Mouse (Mus musculus) CH12.LX (cell line): ENCODE results near the gene Vwa5b1. TPM values are rescaled to one million over a fixed set of nuclear protein-coding genes. Genes with fewer than 3 reads are reported as not detected.

Experiments
- DNase-seq: peaks from one replicate; pipeline ENCODE4 v3.0.0-alpha.2; 2013; ENCODE audit errors: extremely low read depth
- H3K27ac ChIP-seq: 2 replicates; pipeline ENCODE4 v1.5.1; 2012; ENCODE audit warnings: low read depth, mild to moderate bottlenecking, control low read depth, moderate library complexity; ENCODE audit not compliant: insufficient read depth
- H3K27me3 ChIP-seq: replicated peaks from 2 replicates; pipeline ENCODE3; 2012; ENCODE audit warnings: inconsistent platforms
- H3K36me3 ChIP-seq, 2 experiments: replicated peaks in 1 of 2; 2 replicates each; pipeline versions ENCODE3 to v1.6.1; 2012; ENCODE audit warnings: inconsistent platforms in 1 of 2, low read length in 1 of 2, mild to moderate bottlenecking in 1 of 2, mixed read lengths in 1 of 2, moderate library complexity in 1 of 2; ENCODE audit not compliant: control insufficient read depth in 1 of 2, insufficient read depth in 1 of 2
- H3K4me1 ChIP-seq, 2 experiments: 2 replicates each; pipeline ENCODE4 v1.6.1; 2012; ENCODE audit warnings: inconsistent platforms in 1 of 2, moderate library complexity in 1 of 2; ENCODE audit not compliant: insufficient read depth in 2 of 2, control insufficient read depth in 1 of 2
- H3K4me2 ChIP-seq: 2 replicates; pipeline ENCODE4 v1.6.1; 2012; ENCODE audit warnings: low read depth, mild to moderate bottlenecking, control low read depth; ENCODE audit not compliant: poor library complexity, insufficient read depth, severe bottlenecking
- H3K4me3 ChIP-seq, 3 experiments: fragments of 150-350 bp in 1 of 3; sonication (generic) in 1 of 3; replicated peaks in 1 of 3; 2 replicates each; pipeline versions ENCODE3 to v1.5.1; 2011 to 2012; ENCODE audit warnings: low read depth in 2 of 3, low read length in 2 of 3, mild to moderate bottlenecking in 2 of 3, moderate library complexity in 2 of 3, control low read depth in 1 of 3, improper control_type of control experiment in 1 of 3, inconsistent platforms in 1 of 3, mixed read lengths in 1 of 3; ENCODE audit not compliant: poor library complexity in 1 of 3
- H3K79me2 ChIP-seq: replicated peaks from 2 replicates; pipeline ENCODE4 v1.6.1; 2012; ENCODE audit warnings: mild to moderate bottlenecking, moderate library complexity; ENCODE audit not compliant: control insufficient read depth, poor library complexity, insufficient read depth, severe bottlenecking; ENCODE audit errors: extremely low read depth
- H3K9ac ChIP-seq: 2 replicates; pipeline ENCODE4 v1.6.1; 2012; ENCODE audit warnings: low read depth, mild to moderate bottlenecking, control low read depth, moderate library complexity; ENCODE audit not compliant: insufficient read depth
- H3K9me3 ChIP-seq: replicated peaks from 2 replicates; pipeline ENCODE3; 2012; ENCODE audit warnings: low read length, inconsistent platforms, mixed read lengths
- CHD2 ChIP-seq: IDR thresholded peaks from 2 replicates; pipeline ENCODE4 v1.6.1; 2011; ENCODE audit warnings: low read length, improper control_type of control experiment
- CTCF ChIP-seq, 2 experiments: IDR thresholded peaks in 1 of 2; conservative IDR thresholded peaks in 1 of 2; 2 replicates each; pipeline ENCODE4 v1.5.1; 2011 to 2012; ENCODE audit warnings: low read depth in 2 of 2, low read length in 2 of 2, improper control_type of control experiment in 1 of 2, inconsistent platforms in 1 of 2, mild to moderate bottlenecking in 1 of 2, moderate library complexity in 1 of 2
- HCFC1 ChIP-seq: IDR thresholded peaks from 2 replicates; pipeline ENCODE4 v1.6.1; 2012; ENCODE audit warnings: low read depth, mild to moderate bottlenecking, inconsistent platforms, low read length, improper control_type of control experiment
- JUN ChIP-seq: IDR thresholded peaks from 2 replicates; pipeline ENCODE4 v1.6.1; 2011; ENCODE audit warnings: low read depth, mild to moderate bottlenecking, low read length, improper control_type of control experiment, moderate library complexity; ENCODE audit not compliant: insufficient read depth
- MAFK ChIP-seq: IDR thresholded peaks from 2 replicates; pipeline ENCODE4 v1.6.1; 2011; ENCODE audit warnings: low read length, improper control_type of control experiment; ENCODE audit not compliant: insufficient replicate concordance
- MXI1 ChIP-seq: IDR thresholded peaks from 2 replicates; pipeline ENCODE4 v1.6.1; 2011; ENCODE audit warnings: mild to moderate bottlenecking, low read depth, low read length, improper control_type of control experiment
- MYC ChIP-seq: IDR thresholded peaks from 2 replicates; pipeline ENCODE4 v1.6.1; 2011; ENCODE audit warnings: low read depth, mild to moderate bottlenecking, improper control_type of control experiment, low read length
- NELFE ChIP-seq: IDR thresholded peaks from 2 replicates; pipeline ENCODE4 v1.6.1; 2011; ENCODE audit warnings: low read depth, low read length, improper control_type of control experiment
- NRF1 ChIP-seq: IDR thresholded peaks from 2 replicates; pipeline ENCODE4 v1.6.1; 2014; ENCODE audit warnings: low read depth, mild to moderate bottlenecking, inconsistent platforms, low read length, improper control_type of control experiment, moderate library complexity
- PAX5 ChIP-seq: IDR thresholded peaks from 2 replicates; pipeline ENCODE4 v1.6.1; 2012; ENCODE audit warnings: low read length, inconsistent platforms, mixed read lengths
- POLR2AphosphoS2 ChIP-seq: IDR thresholded peaks from 2 replicates; pipeline ENCODE4 v1.6.1; 2011; ENCODE audit warnings: low read depth, low read length, improper control_type of control experiment
- RAD21 ChIP-seq: IDR thresholded peaks from 2 replicates; pipeline ENCODE4 v1.6.1; 2011; ENCODE audit warnings: low read depth, mild to moderate bottlenecking, low read length, improper control_type of control experiment, moderate library complexity
- RCOR1 ChIP-seq: conservative IDR thresholded peaks from 2 replicates; pipeline ENCODE4 v1.6.1; 2012; ENCODE audit warnings: low read depth, mild to moderate bottlenecking, inconsistent platforms, low read length, improper control_type of control experiment
- SMC3 ChIP-seq: IDR thresholded peaks from 2 replicates; pipeline ENCODE4 v1.6.1; 2011; ENCODE audit warnings: low read depth, low read length, improper control_type of control experiment
- TCF12 ChIP-seq: IDR thresholded peaks from 2 replicates; pipeline ENCODE4 v1.6.1; 2014; ENCODE audit warnings: low read depth, mild to moderate bottlenecking, inconsistent platforms, low read length, improper control_type of control experiment
- ZC3H11A ChIP-seq: IDR thresholded peaks from 2 replicates; pipeline ENCODE4 v1.6.1; 2012; ENCODE audit warnings: low read depth, mild to moderate bottlenecking, inconsistent platforms, low read length, improper control_type of control experiment
- ZNF384 ChIP-seq: IDR thresholded peaks from 2 replicates; pipeline ENCODE4 v1.6.1; 2012; ENCODE audit warnings: low read depth, low read length, improper control_type of control experiment, inconsistent platforms
- dilution Hi-C: fragments of 300-500 bp; cut with MboI; formaldehyde crosslinking; loops from 2 replicates; pipeline ENCODE4 v1.14.3; 2020; ENCODE audit warnings: low sequenced_read_pairs; ENCODE audit not compliant: extremely low pct_unique_long_range_greater_than_20kb, extremely low pct_ligation_motif_present
- in situ Hi-C: fragments of 300-500 bp; cut with MboI; formaldehyde crosslinking; loops from 3 replicates; pipeline ENCODE4 v1.14.3; 2019; ENCODE audit warnings: low sequenced_read_pairs, low pct_ligation_motif_present, low pct_unique_long_range_greater_than_20kb, mixed read lengths
- polyA plus RNA-seq: library from polyadenylated mRNA; unstranded; fragments of >175 nt; gene quantifications from 2 replicates; pipeline ENCODE4 v1.2.1, GENCODE M21; 2012; ENCODE audit warnings: low read depth; ENCODE audit not compliant: insufficient read length
- total RNA-seq, 2 experiments: library from RNA; depleted of rRNA; stranded (reverse); fragments of 300-350 nt in 1 of 2; fragments of >200 nt in 1 of 2; gene quantifications; 2 replicates each; pipeline ENCODE4 v1.2.3; 2012 to 2014

The Vwa5b1 gene
- total and polyA plus RNA-seq, 3 experiments, result not detected

GRCm38 (mm10) chr4:138523775-138524174, 111.9 kb downstream of the Vwa5b1 start:
- H3K9me3 ChIP-seq, result no peaks in the 10 kb centered on the region
- no peaks in the 10 kb centered on the region for H3K79me2 ChIP-seq
- no peak for DNase-seq
- H3K9ac ChIP-seq, result no peak overlapping the region
- in situ Hi-C loops (no loop called here), dilution Hi-C loops (no loop called here)
- H3K36me3 ChIP-seq, result no peaks in the 10 kb centered on the region
- no peak overlapping the region for H3K27ac ChIP-seq
- H3K4me3 ChIP-seq, result no peak overlapping the region
- H3K27me3 ChIP-seq, result peaks cover 76% of the 10 kb centered on the region
- TF ChIP-seq POLR2AphosphoS2 (no peak), ZC3H11A (no peak), RCOR1 (no peak), RAD21 (no peak), MAFK (no peak)
- no peak overlapping the region for H3K4me2 ChIP-seq
- peaks cover 0 to 12% of the 10 kb centered on the region in 2 experiments; a peak in 2 of 4 replicates for H3K4me1 ChIP-seq

GRCm38 (mm10) chr4:138522296-138522695, 113.4 kb downstream of the Vwa5b1 start:
- Histone ChIP-seq H3K4me2 (no peak overlapping the region), H3K4me3 (no peak overlapping the region), H3K27me3 (peaks cover 79% of the 10 kb centered on the region), H3K27ac (no peak overlapping the region), H3K4me1 (peaks cover 0 to 12% of the 10 kb centered on the region in 2 experiments; a peak in 2 of 4 replicates), H3K9ac (no peak overlapping the region), H3K79me2 (no peaks in the 10 kb centered on the region), H3K9me3 (no peaks in the 10 kb centered on the region), H3K36me3 (no peaks in the 10 kb centered on the region)
- dilution Hi-C loops (no loop called here), in situ Hi-C loops (no loop called here)
- peak; percentile 22 for DNase-seq
- TF ChIP-seq TCF12, result peak; percentile 17; the same call in 1 of the 2 replicates
- peak; percentile 33; the same call in 1 of the 2 replicates for TF ChIP-seq MXI1
- TF ChIP-seq PAX5, result no peak

- H3K9ac ChIP-seq, result no peak overlapping the region
- H3K79me2 ChIP-seq, result no peaks in the 10 kb centered on the region
- in situ Hi-C loops, result no loop called here
- H3K4me2 ChIP-seq, result no peak overlapping the region
- no peak overlapping the region for H3K4me3 ChIP-seq
- TF ChIP-seq NRF1, result no peak
- TF ChIP-seq NELFE, result no peak
- TF ChIP-seq ZC3H11A, result no peak
- no peak for TF ChIP-seq MYC
- no peak for TF ChIP-seq HCFC1
- TF ChIP-seq ZNF384, result no peak
- TF ChIP-seq PAX5, result no peak
- TF ChIP-seq JUN, result no peak
- no peak for TF ChIP-seq CTCF (conservative IDR thresholded peaks at IDR 0.05 in 1 of 2, IDR thresholded peaks at IDR 0.05 in 1 of 2; ENCODE audit: low read depth in 2 of 2, low read length in 2 of 2)
- no peak for TF ChIP-seq CHD2
- no peak for TF ChIP-seq SMC3
- peaks cover 0 to 6% of the 10 kb centered on the region in 2 experiments; a peak in 2 of 4 replicates for H3K4me1 ChIP-seq
- H3K27me3 ChIP-seq, result peaks cover 75% of the 10 kb centered on the region
- H3K36me3 ChIP-seq, result no peaks in the 10 kb centered on the region
- no peak for DNase-seq
- dilution Hi-C loops, result no loop called here
- H3K27ac ChIP-seq, result no peak overlapping the region
- no peaks in the 10 kb centered on the region for H3K9me3 ChIP-seq
Measured at GRCm38 (mm10) chr4:138517153-138517789, 118.4 kb downstream of the Vwa5b1 start.
